8 mouse cellular contexts compared by ENCODE assay signal in genomic region chr3:116423353-116424159, GRCm38 (mm10). TPM values are rescaled to one million over a fixed set of nuclear protein-coding genes. Genes with fewer than 3 reads are reported as not detected.
A peak's percentile ranks its signal among the peaks of the same experiment; 100 is the strongest.
DNase-seq lines count a peak whose midpoint lies in the region; ATAC-seq lines count a peak whose summit lies in the region.

Gene Cdc14a (minus strand): TSS chr3:116424032.

- no peaks in the 10 kb centered on the region for H3K27me3 ChIP-seq in intestine, embryonic 16.5 days (replicated peaks; ENCODE audit: control insufficient read depth, insufficient read depth, low read length)
- H3K27me3 ChIP-seq in limb, embryonic 13.5 days, result no peaks in the 10 kb centered on the region
- H3K27me3 ChIP-seq in midbrain, embryonic 15.5 days (replicated peaks), result no peaks in the 10 kb centered on the region

- H3K4me2 ChIP-seq in intestine, embryonic 16.5 days (ENCODE audit: low read depth, low read length), result peak within 1 kb of the TSS; percentile 90
- peak within 1 kb of the TSS; percentile 82 for H3K4me2 ChIP-seq in limb, embryonic 13.5 days (replicated peaks)
- peak within 1 kb of the TSS; percentile 95 for H3K4me2 ChIP-seq in midbrain, embryonic 15.5 days

- peak; percentile 94 for ATAC-seq in intestine, embryonic 16.5 days
- peak; percentile 90 for ATAC-seq in limb, embryonic 13.5 days (ENCODE audit: low FRiP score, low read depth)
- ATAC-seq in midbrain, embryonic 15.5 days (replicated peaks), result peak; percentile 93

- WGBS in intestine, embryonic 16.5 days, result 0% methylated on average over 57 of the region's 64 CpGs
- WGBS in limb, embryonic 13.5 days, result under 1% methylated on average over 63 of the region's 64 CpGs
- WGBS in midbrain, embryonic 15.5 days, result 0% methylated on average over 62 of the region's 64 CpGs

- peak within 1 kb of the TSS; percentile 85 for H3K27ac ChIP-seq in intestine, embryonic 16.5 days (ENCODE audit: low read length)
- H3K27ac ChIP-seq in limb, embryonic 13.5 days, result peak within 1 kb of the TSS; percentile 91
- peak within 1 kb of the TSS; percentile 81 for H3K27ac ChIP-seq in midbrain, embryonic 15.5 days

- peak within 1 kb of the TSS; percentile 86 for H3K4me3 ChIP-seq in intestine, embryonic 16.5 days (ENCODE audit: low read length)
- peak within 1 kb of the TSS; percentile 97 for H3K4me3 ChIP-seq in limb, embryonic 13.5 days
- H3K4me3 ChIP-seq in midbrain, embryonic 15.5 days, result peak within 1 kb of the TSS; percentile 87

- no peaks in the 10 kb centered on the region for H3K36me3 ChIP-seq in intestine, embryonic 16.5 days (ENCODE audit: control insufficient read depth, insufficient read depth, low read length)
- H3K36me3 ChIP-seq in limb, embryonic 13.5 days, result peaks cover 8% of the 10 kb centered on the region; the same call in 1 of the 2 replicates
- no peaks in the 10 kb centered on the region for H3K36me3 ChIP-seq in midbrain, embryonic 15.5 days (replicated peaks)

- DNase-seq in thymus, adult 18-20 months, result peak; percentile 66 to 76
- no peak for DNase-seq in thymus, postnatal 0 days (ENCODE audit: low spot score)
- DNase-seq in embryo, embryonic 9.5 days (ENCODE audit: extremely low spot score), result peak; percentile 95
- DNase-seq in gastrocnemius, postnatal 4 days (ENCODE audit: low spot score in 2 of 2), result peak; percentile 50 to 78
- DNase-seq in spleen, postnatal 10 days (ENCODE audit: low spot score in 2 of 2), result peak; percentile 77 to 78

- peak within 1 kb of the TSS; percentile 86 for H3K9ac ChIP-seq in intestine, embryonic 16.5 days (ENCODE audit: low read depth, low read length)
- peak within 1 kb of the TSS; percentile 89 for H3K9ac ChIP-seq in limb, embryonic 13.5 days
- peak within 1 kb of the TSS; percentile 70 for H3K9ac ChIP-seq in midbrain, embryonic 15.5 days

- peaks cover 9% of the 10 kb centered on the region for H3K4me1 ChIP-seq in intestine, embryonic 16.5 days (ENCODE audit: control insufficient read depth, insufficient read depth, low read length)
- peaks cover 19% of the 10 kb centered on the region for H3K4me1 ChIP-seq in limb, embryonic 13.5 days
- H3K4me1 ChIP-seq in midbrain, embryonic 15.5 days, result peaks cover 17% of the 10 kb centered on the region

- H3K9me3 ChIP-seq in intestine, embryonic 16.5 days (ENCODE audit: control insufficient read depth, low read length), result no peaks in the 10 kb centered on the region
- H3K9me3 ChIP-seq in limb, embryonic 13.5 days, result no peaks in the 10 kb centered on the region
- H3K9me3 ChIP-seq in midbrain, embryonic 15.5 days, result no peaks in the 10 kb centered on the region

RNA-seq across cellular contexts. Expression of gene Cdc14a, which starts in this region (rescaled TPM):
- 7.7 and 7.8 TPM in 2 replicates for polyA plus RNA-seq in thymus, postnatal 0 days (2015; fragmentation: Nextera tagmentation; extraction: Ambion mirVana)
- total RNA-seq in gastrocnemius, postnatal 4 days (2021), result 10 to 100 TPM; 11.8 to 15.8 TPM
- 5.4 and 5.9 TPM in 2 replicates for polyA plus RNA-seq in intestine, embryonic 16.5 days (2015; fragmentation: Nextera tagmentation; extraction: Ambion mirVana)
- polyA plus RNA-seq in limb, embryonic 13.5 days (2015; fragmentation: Nextera tagmentation; extraction: Ambion mirVana), result 8.5 and 10.1 TPM in 2 replicates
- 3.3 and 4.4 TPM in 2 replicates for polyA plus RNA-seq in midbrain, embryonic 15.5 days (2015; fragmentation: Nextera tagmentation; extraction: Ambion mirVana)
